Mouse (Mus musculus) cerebellum, adult 2 months (tissue): Measurements from ENCODE around the gene Slc1a2. TPM values are rescaled to one million over a fixed set of nuclear protein-coding genes. Genes with fewer than 3 reads are reported as not detected.

Experiments
- DNase-seq, 2 experiments: peaks; one replicate each; pipeline ENCODE4 v3.0.0; 2021
- H3K27ac ChIP-seq: fragments of 200-500 bp; 2 replicates; pipeline ENCODE4 v1.5.1; 2012; ENCODE audit warnings: low read length, control low read depth, inconsistent platforms; ENCODE audit not compliant: insufficient read depth
- H3K27me3 ChIP-seq: fragments of 200-500 bp; 2 replicates; pipeline ENCODE4 v1.6.1; 2012; ENCODE audit warnings: inconsistent platforms, mild to moderate bottlenecking, low read length, moderate library complexity; ENCODE audit not compliant: control insufficient read depth, insufficient read depth
- H3K4me1 ChIP-seq: fragments of 200-500 bp; 2 replicates; pipeline ENCODE4 v1.6.1; 2011; ENCODE audit warnings: low read length; ENCODE audit not compliant: control insufficient read depth, insufficient read depth
- H3K4me3 ChIP-seq: fragments of 200-500 bp; replicated peaks from 2 replicates; pipeline ENCODE3; 2011; ENCODE audit warnings: mild to moderate bottlenecking, low read depth, low read length, control low read depth; ENCODE audit not compliant: insufficient read depth
- CTCF ChIP-seq: fragments of 200-500 bp; IDR thresholded peaks from 2 replicates; pipeline ENCODE4 v1.5.1; 2011; ENCODE audit warnings: low read depth, mild to moderate bottlenecking, control low read depth, low read length, moderate library complexity, borderline replicate concordance; ENCODE audit not compliant: insufficient read depth
- POLR2A ChIP-seq: fragments of 200-500 bp; IDR thresholded peaks from 2 replicates; pipeline ENCODE4 v1.6.1; 2011; ENCODE audit warnings: low read length, control low read depth, borderline replicate concordance; ENCODE audit not compliant: insufficient read depth
- WGBS: fragments of 180-500 bp; shearing (Covaris S2); methylation state at CpG from one replicate; pipeline ENCODE4 v1.1.7; 2018; 5-methylcytosine and 5-hydroxymethylcytosine counted together
- polyA plus RNA-seq: library from polyadenylated mRNA; depleted of rRNA; stranded (reverse); fragments of >200 nt; gene quantifications from 2 replicates; pipeline ENCODE4 v1.2.3, GENCODE M21; 2012

Slc1a2 gene
- polyA plus RNA-seq, 1 experiment: 219 TPM

DNA sequence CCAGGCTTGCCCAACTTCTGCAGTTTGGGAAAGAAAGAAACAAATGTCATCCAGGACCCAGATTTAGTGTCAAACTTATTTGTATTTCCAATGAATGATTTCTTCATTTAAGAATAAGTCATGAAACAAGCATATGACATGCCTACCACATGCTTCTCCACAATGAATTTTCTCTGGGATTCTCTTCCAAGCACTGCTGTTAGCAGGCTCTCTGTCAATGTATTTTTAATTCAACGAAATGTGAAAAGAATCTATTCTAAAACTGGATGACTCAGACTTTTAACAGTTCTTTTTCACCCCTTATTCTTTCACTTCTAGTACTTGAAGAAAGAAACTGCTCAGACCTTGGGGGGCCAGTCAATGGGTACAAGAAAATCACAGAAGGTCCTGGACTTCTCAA is 24.4 kb upstream of the Slc1a2 start:
- DNase-seq: no peak
- no peak overlapping the region for H3K4me3 ChIP-seq

DNA sequence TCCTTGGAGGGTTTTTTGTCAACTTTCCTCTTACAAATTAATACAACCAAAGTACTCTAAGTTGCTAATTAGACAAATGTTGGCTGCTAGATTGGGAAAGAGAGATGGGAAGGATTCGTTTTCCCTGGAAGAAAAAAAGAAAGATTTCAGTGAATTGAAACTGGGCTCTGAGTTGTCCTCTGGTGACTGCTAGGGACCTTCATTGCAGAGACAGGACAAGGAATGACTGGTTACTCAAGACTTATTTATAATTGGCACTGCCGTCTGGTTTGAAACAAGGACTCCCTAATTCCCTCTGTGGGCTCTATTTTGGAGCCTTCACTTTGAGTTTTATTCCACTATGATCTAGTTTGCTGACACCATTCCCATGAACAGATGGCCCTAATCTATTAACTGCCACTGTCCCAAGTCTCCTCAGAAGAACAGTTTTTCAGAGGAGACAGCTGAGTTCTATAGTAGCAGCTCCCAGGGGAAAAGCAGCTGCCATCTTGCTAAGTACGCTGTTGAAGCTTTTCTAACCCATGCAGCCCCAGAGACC is 22.9 kb upstream of the Slc1a2 start:
- no peak overlapping the region for H3K27ac ChIP-seq
- 50% methylated on average over 3 of the region's 3 CpGs for WGBS
- TF ChIP-seq CTCF: no peak
- no peak for TF ChIP-seq POLR2A
- H3K27me3 ChIP-seq: no peaks in the 10 kb centered on the region
- no peaks in the 10 kb centered on the region for H3K4me1 ChIP-seq
- no peak overlapping the region for H3K4me3 ChIP-seq
- no peak for DNase-seq

More for the DNA sequence above, 24.4 kb upstream of the Slc1a2 start:
- no peaks in the 10 kb centered on the region for H3K27me3 ChIP-seq
- no peak overlapping the region for H3K27ac ChIP-seq
- TF ChIP-seq POLR2A (no peak), CTCF (no peak)
- WGBS: 86% methylated on average over 1 of the region's 1 CpGs
- no peaks in the 10 kb centered on the region for H3K4me1 ChIP-seq

GRCm38 (mm10) chr2:102636116-102636600 is 22.3 kb upstream of the Slc1a2 start:
- no peak for DNase-seq
- no peak overlapping the region for H3K4me3 ChIP-seq
- no peak overlapping the region for H3K27ac ChIP-seq

DNA sequence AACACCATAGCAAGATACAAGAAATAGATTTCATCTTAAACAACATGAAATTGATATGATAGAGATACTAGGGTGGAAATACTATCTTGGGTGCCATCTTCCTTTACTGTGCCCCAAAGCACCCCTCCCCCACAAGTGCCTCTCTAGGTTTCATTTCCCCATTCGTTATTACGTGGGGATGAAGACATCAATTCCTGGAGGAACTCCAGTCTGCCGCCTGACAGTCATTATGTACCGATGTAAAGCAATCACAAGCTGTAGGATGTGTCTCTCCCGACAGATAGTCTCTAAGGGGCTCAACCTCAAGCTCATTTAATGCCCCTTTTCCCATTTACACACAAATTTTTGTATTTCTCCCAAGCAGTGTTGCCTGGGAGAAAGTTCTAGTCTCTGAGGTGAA is 20.3 kb upstream of the Slc1a2 start:
- H3K4me3 ChIP-seq: no peak overlapping the region
- no peaks in the 10 kb centered on the region for H3K4me1 ChIP-seq
- TF ChIP-seq CTCF: no peak
- TF ChIP-seq POLR2A: no peak
- DNase-seq: no peak
- H3K27me3 ChIP-seq: no peaks in the 10 kb centered on the region
- WGBS: 35% methylated on average over 5 of the region's 5 CpGs
- H3K27ac ChIP-seq: no peak overlapping the region

More at GRCm38 (mm10) chr2:102636116-102636600, 22.3 kb upstream of the Slc1a2 start:
- WGBS: 58% methylated on average over 7 of the region's 7 CpGs
- Histone ChIP-seq H3K27me3 (no peaks in the 10 kb centered on the region), H3K4me1 (no peaks in the 10 kb centered on the region)
- TF ChIP-seq CTCF: no peak
- TF ChIP-seq POLR2A: no peak

- Histone ChIP-seq H3K4me1 (no peaks in the 10 kb centered on the region), H3K27me3 (no peaks in the 10 kb centered on the region), H3K27ac (no peak overlapping the region), H3K4me3 (no peak overlapping the region)
- TF ChIP-seq POLR2A (no peak), CTCF (no peak)
- WGBS: 33% methylated on average over 2 of the region's 2 CpGs
- no peak for DNase-seq
These were observed 19.8 kb upstream of the Slc1a2 start for GRCm38 (mm10) chr2:102638690-102639089.

DNA sequence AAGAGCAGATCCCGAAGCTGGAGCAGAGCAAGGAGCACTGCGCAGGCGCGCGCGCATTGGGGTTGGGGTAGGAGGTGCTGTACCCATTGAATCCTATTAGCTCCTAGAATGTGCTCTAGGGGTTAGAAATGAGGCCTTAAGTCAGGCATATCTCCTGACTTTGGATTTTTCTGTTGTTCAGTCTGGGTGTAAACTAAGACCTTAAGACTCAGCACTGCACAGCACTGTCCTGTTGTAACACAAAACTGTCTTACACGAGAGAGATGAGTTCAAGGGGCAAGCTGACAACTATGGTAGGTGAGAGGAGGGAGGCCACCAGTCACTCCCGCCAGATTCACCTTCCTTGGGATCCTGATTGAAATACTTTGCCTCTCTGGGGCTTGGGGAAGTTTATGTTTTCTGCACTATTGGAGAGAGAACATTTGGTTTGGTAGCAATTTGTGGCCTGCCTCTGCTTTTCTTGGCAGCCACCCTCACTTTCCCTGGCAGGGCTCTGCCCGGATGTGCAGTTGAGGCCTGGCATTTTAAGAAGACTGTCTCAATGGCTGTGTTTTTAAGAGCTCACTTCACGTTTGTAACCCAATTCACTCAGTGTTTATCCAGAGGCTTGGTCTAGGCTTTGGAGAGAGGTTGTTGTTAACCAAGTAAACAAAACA is 9.5 kb upstream of the Slc1a2 start:
- DNase-seq: peak in 1 of 2 experiments; percentile 44
- Histone ChIP-seq H3K4me3 (no peak overlapping the region), H3K27ac (0 out of 2 replicates have a peak overlapping the region, but pooled peaks have one; percentile 43), H3K4me1 (no peaks in the 10 kb centered on the region), H3K27me3 (no peaks in the 10 kb centered on the region)
- TF ChIP-seq CTCF (no peak), POLR2A (no peak)
- 74% methylated on average over 10 of the region's 10 CpGs for WGBS

- Histone ChIP-seq H3K4me3 (no peak overlapping the region), H3K27ac (no peak overlapping the region), H3K4me1 (no peaks in the 10 kb centered on the region), H3K27me3 (no peaks in the 10 kb centered on the region)
- TF ChIP-seq CTCF: no peak
- no peak for TF ChIP-seq POLR2A
- no peak for DNase-seq
- WGBS: 84% methylated on average over 4 of the region's 4 CpGs
These were observed 8.1 kb upstream of the Slc1a2 start for GRCm38 (mm10) chr2:102650322-102650721.

DNA sequence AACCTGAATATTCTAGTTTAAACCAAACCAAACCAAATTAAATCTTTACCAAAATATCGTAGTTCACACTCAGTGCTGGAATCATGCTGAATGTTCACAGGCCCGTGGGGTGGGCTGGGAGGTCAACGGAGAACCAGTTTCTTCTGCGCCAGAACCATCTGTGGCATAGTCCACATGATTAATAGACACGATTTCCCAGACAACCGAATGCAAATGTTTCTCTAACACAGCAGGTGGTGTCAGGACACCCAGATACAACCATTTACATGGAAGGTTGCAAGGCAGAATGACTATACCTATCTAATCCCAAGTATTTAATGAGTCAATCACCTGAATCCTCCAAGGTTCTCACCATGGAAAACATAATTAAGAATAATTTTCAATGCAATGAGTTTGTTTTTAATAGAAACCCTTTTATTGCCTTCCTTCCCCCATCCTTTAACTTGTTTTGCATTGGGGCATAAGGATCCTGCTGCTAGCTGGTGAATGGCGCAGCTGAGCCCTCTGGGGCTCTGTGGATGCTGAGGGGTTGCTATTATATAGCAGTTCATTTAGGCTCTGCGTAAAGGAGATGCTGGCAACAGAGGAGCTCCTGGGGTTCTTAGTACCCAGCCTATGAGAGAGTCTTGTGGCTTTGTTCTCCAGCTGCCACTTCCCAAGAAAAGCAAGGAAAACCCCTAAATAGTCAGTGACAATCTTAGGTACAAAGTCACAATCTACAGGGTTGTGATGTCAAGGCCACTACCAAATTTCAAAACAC is 2.3 kb upstream of the Slc1a2 start:
- peaks cover 3% of the 10 kb centered on the region; the same call in 1 of the 2 replicates for H3K4me1 ChIP-seq
- TF ChIP-seq CTCF (no peak), POLR2A (no peak)
- DNase-seq: no peak
- no peaks in the 10 kb centered on the region for H3K27me3 ChIP-seq
- H3K27ac ChIP-seq: no peak overlapping the region
- WGBS: 60% methylated on average over 8 of the region's 8 CpGs
- no peak overlapping the region for H3K4me3 ChIP-seq
